Mouse (Mus musculus): ENCODE data around the gene Cox8b.
A peak's percentile ranks its signal among the peaks of the same experiment; 100 is the strongest.

DNA sequence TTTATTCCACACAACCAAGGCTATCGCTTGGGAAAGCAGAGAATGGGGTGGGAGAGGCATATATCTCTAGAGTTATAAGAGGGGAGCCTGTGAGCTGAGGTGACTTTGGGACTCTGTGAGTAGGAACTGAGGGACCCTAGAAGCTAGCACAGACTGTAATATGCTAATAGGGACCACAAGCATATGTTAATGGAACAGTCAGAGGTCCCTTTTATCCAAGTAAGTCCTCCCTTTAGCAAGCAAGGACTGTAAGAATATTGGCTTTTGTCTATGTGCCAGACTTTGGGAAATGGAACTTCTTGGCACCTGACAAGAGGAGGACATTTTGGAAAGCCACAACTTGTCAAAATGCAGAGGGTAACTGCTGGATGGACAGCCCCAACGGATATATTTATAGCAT, 38.6 kb upstream of the Cox8b start:
- TF ChIP-seq ZKSCAN1 (IDR thresholded peaks at IDR 0.05; ENCODE audit: borderline replicate concordance, low read depth, low read length) (no peak), MAX (IDR thresholded peaks at IDR 0.05; ENCODE audit: low read length) (0 out of 2 replicates have a peak, but pooled peaks have one; percentile 15), EP300 (IDR thresholded peaks at IDR 0.05; ENCODE audit: low read length) (no peak), CTCF (conservative IDR thresholded peaks at IDR 0.05 in 1 of 2, IDR thresholded peaks at IDR 0.05 in 1 of 2; ENCODE audit: low read depth in 2 of 2, low read length in 2 of 2) (no peak), ZMIZ1 (IDR thresholded peaks at IDR 0.05; ENCODE audit: low read depth, low read length) (no peak), CHD2 (IDR thresholded peaks at IDR 0.05; ENCODE audit: low read length) (no peak), POLR2A (IDR thresholded peaks at IDR 0.05; ENCODE audit: low read depth, low read length) (no peak), RAD21 (IDR thresholded peaks at IDR 0.05; ENCODE audit: low read depth, low read length) (no peak), HCFC1 (IDR thresholded peaks at IDR 0.05; ENCODE audit: low read depth, low read length) (no peak), USF1 (IDR thresholded peaks at IDR 0.05; ENCODE audit: low read depth, low read length) (no peak), RCOR1 (conservative IDR thresholded peaks at IDR 0.05; ENCODE audit: low read depth, low read length) (no peak), ETS1 (conservative IDR thresholded peaks at IDR 0.05; ENCODE audit: low read depth, low read length) (no peak), POLR2AphosphoS2 (IDR thresholded peaks at IDR 0.05; ENCODE audit: low read depth, low read length) (no peak), ELF1 (IDR thresholded peaks at IDR 0.05; ENCODE audit: low read depth, low read length) (no peak)

Measured in CH12.LX (cell line).